Mouse (Mus musculus) lung, embryonic 14.5 days (tissue): Measurements from ENCODE around the gene Ets1. TPM values are rescaled to one million over a fixed set of nuclear protein-coding genes. Genes with fewer than 3 reads are reported as not detected.

Source experiments
- ATAC-seq: fragments of 200-750 bp; cut with Nextera tagmentation; 2 replicates; pipeline ENCODE4 v1.8.0; 2017; ENCODE audit warnings: mild to moderate bottlenecking, moderate TSS enrichment, moderate library complexity; ENCODE audit not compliant: insufficient read depth
- DNase-seq: peaks from one replicate; pipeline ENCODE4 v3.0.0-alpha.2; 2015
- H3K27ac ChIP-seq: fragments of 300-500 bp; sonication (generic); 2 replicates; pipeline ENCODE4 v1.5.1; 2014; ENCODE audit warnings: low read depth, mild to moderate bottlenecking, moderate library complexity
- H3K27me3 ChIP-seq: fragments of 300-500 bp; sonication (generic); 2 replicates; pipeline ENCODE4 v1.6.1; 2014; ENCODE audit warnings: low read length, control low read depth; ENCODE audit not compliant: insufficient read depth
- H3K36me3 ChIP-seq: fragments of 300-500 bp; sonication (generic); 2 replicates; pipeline ENCODE4 v1.6.1; 2014; ENCODE audit warnings: control low read depth; ENCODE audit not compliant: insufficient read depth
- H3K4me1 ChIP-seq: fragments of 300-500 bp; sonication (generic); 2 replicates; pipeline ENCODE4 v1.6.1; 2014; ENCODE audit warnings: antibody characterized with exemption, control low read depth; ENCODE audit not compliant: insufficient read depth
- H3K4me2 ChIP-seq: fragments of 300-500 bp; sonication (generic); 2 replicates; pipeline ENCODE4 v1.6.1; 2014; ENCODE audit warnings: mild to moderate bottlenecking
- H3K4me3 ChIP-seq: fragments of 300-500 bp; sonication (generic); 2 replicates; pipeline ENCODE4 v1.5.1; 2014; ENCODE audit warnings: low read depth, low read length
- H3K9ac ChIP-seq: fragments of 300-500 bp; sonication (generic); 2 replicates; pipeline ENCODE4 v1.6.1; 2014
- H3K9me3 ChIP-seq: fragments of 300-500 bp; sonication (generic); 2 replicates; pipeline ENCODE4 v1.6.1; 2016; ENCODE audit warnings: low read depth, low read length, control low read depth
- CTCF ChIP-seq: IDR thresholded peaks from 2 replicates; pipeline ENCODE4 v1.5.1; 2016; ENCODE audit warnings: antibody characterized with exemption, low read depth
- WGBS: fragments of 180-500 bp; shearing (Covaris S2); extraction: QIAGEN DNeasy Blood & Tissue Kit; methylation state at CpG from one replicate; pipeline ENCODE4 v1.1.7; 2014; 5-methylcytosine and 5-hydroxymethylcytosine counted together
- polyA plus RNA-seq: library from polyadenylated mRNA; unstranded; fragments of >200 nt; fragmentation: Nextera tagmentation; extraction: Ambion mirVana; gene quantifications from 2 replicates; pipeline ENCODE4 v1.2.1, GENCODE M21; 2014

Gene Ets1
- polyA plus RNA-seq, result 79.2 and 87.6 TPM in 2 replicates

- Histone ChIP-seq H3K9ac (peak within 1 kb of the TSS; percentile 27), H3K4me1 (peaks cover 16% of the 10 kb centered on the region), H3K27me3 (no peaks in the 10 kb centered on the region), H3K27ac (no peak within 1 kb of the TSS), H3K36me3 (no peaks in the 10 kb centered on the region), H3K9me3 (no peaks in the 10 kb centered on the region), H3K4me3 (peak within 1 kb of the TSS; percentile 35), H3K4me2 (peak within 1 kb of the TSS; percentile 63)
- no peak for TF ChIP-seq CTCF
- DNase-seq (peak; percentile 76), ATAC-seq (peak; percentile 83)
- WGBS, result 5% methylated on average over 10 of the region's 10 CpGs
These were observed at the start of gene Ets1 for GRCm38 (mm10) chr9:32635627-32636385. Ets1 (plus strand) TSS chr9:32636221.

- no peak overlapping the region for H3K4me2 ChIP-seq
- no peak overlapping the region for H3K27ac ChIP-seq
- H3K4me3 ChIP-seq, result no peak overlapping the region
- ATAC-seq, result peak; percentile 62
- H3K9me3 ChIP-seq, result no peaks in the 10 kb centered on the region
- H3K4me1 ChIP-seq, result 0 out of 2 replicates have a peak, but pooled peaks cover 6% of the 10 kb centered on the region
- no peaks in the 10 kb centered on the region for H3K27me3 ChIP-seq
- WGBS, result 7% methylated on average over 8 of the region's 8 CpGs
- peak; percentile 98 for TF ChIP-seq CTCF
- H3K36me3 ChIP-seq, result no peaks in the 10 kb centered on the region
- H3K9ac ChIP-seq, result no peak overlapping the region
- DNase-seq, result peak; percentile 95
These were observed 46.1 kb upstream of the Ets1 start for GRCm38 (mm10) chr9:32589900-32590299.

GRCm38 (mm10) chr9:32590571-32590970 lies 45.5 kb upstream of the Ets1 start:
- Histone ChIP-seq H3K4me1 (0 out of 2 replicates have a peak, but pooled peaks cover 6% of the 10 kb centered on the region), H3K36me3 (no peaks in the 10 kb centered on the region), H3K4me2 (no peak overlapping the region), H3K27ac (no peak overlapping the region), H3K9me3 (no peaks in the 10 kb centered on the region), H3K27me3 (no peaks in the 10 kb centered on the region), H3K4me3 (no peak overlapping the region), H3K9ac (no peak overlapping the region)
- no peak for TF ChIP-seq CTCF
- no peak for DNase-seq
- WGBS, result 71% methylated on average over 5 of the region's 5 CpGs
- no peak for ATAC-seq

GRCm38 (mm10) chr9:32591732-32592582 lies 44.1 kb upstream of the Ets1 start:
- no peaks in the 10 kb centered on the region for H3K27me3 ChIP-seq
- TF ChIP-seq CTCF, result peak; percentile 95
- WGBS, result 7% methylated on average over 14 of the region's 14 CpGs
- no peaks in the 10 kb centered on the region for H3K36me3 ChIP-seq
- H3K9ac ChIP-seq, result peak overlapping the region; percentile 36; the same call in 1 of the 2 replicates
- peak overlapping the region; percentile 44; the same call in 1 of the 2 replicates for H3K27ac ChIP-seq
- H3K4me1 ChIP-seq, result 0 out of 2 replicates have a peak, but pooled peaks cover 6% of the 10 kb centered on the region
- H3K9me3 ChIP-seq, result no peaks in the 10 kb centered on the region
- peak overlapping the region; percentile 49 for H3K4me2 ChIP-seq
- H3K4me3 ChIP-seq, result no peak overlapping the region
- peak; percentile 77 for ATAC-seq
- DNase-seq, result peak; percentile 94

- no peak overlapping the region for H3K27ac ChIP-seq
- DNase-seq (peak; percentile 44), ATAC-seq (0 out of 2 replicates have a peak, but pooled peaks have one; percentile 22)
- H3K4me1 ChIP-seq, result 0 out of 2 replicates have a peak, but pooled peaks cover 6% of the 10 kb centered on the region
- H3K9me3 ChIP-seq, result no peaks in the 10 kb centered on the region
- H3K27me3 ChIP-seq, result no peaks in the 10 kb centered on the region
- no peak overlapping the region; the same call in 1 of the 2 replicates for H3K9ac ChIP-seq
- H3K4me3 ChIP-seq, result no peak overlapping the region
- H3K36me3 ChIP-seq, result no peaks in the 10 kb centered on the region
- 39% methylated on average over 2 of the region's 2 CpGs for WGBS
- no peak for TF ChIP-seq CTCF
- H3K4me2 ChIP-seq, result no peak overlapping the region
These were observed 43.5 kb upstream of the Ets1 start for GRCm38 (mm10) chr9:32592583-32592890.

- H3K27ac ChIP-seq, result no peak overlapping the region
- no peak for ATAC-seq
- 8% methylated on average over 1 of the region's 1 CpGs for WGBS
These were observed 42.2 kb upstream of the Ets1 start for GRCm38 (mm10) chr9:32593816-32594215.

GRCm38 (mm10) chr9:32594346-32594745 lies 41.7 kb upstream of the Ets1 start:
- no peak for DNase-seq
- no peak overlapping the region for H3K27ac ChIP-seq
- 16% methylated on average over 4 of the region's 4 CpGs for WGBS

More at GRCm38 (mm10) chr9:32593816-32594215, 42.2 kb upstream of the Ets1 start:
- H3K36me3 ChIP-seq, result no peaks in the 10 kb centered on the region
- H3K4me1 ChIP-seq, result 0 out of 2 replicates have a peak, but pooled peaks cover 6% of the 10 kb centered on the region
- no peak for DNase-seq
- no peak overlapping the region for H3K4me3 ChIP-seq
- no peak overlapping the region for H3K9ac ChIP-seq
- H3K27me3 ChIP-seq, result no peaks in the 10 kb centered on the region
- no peak overlapping the region for H3K4me2 ChIP-seq
- TF ChIP-seq CTCF, result no peak
- no peaks in the 10 kb centered on the region for H3K9me3 ChIP-seq

More at GRCm38 (mm10) chr9:32594346-32594745, 41.7 kb upstream of the Ets1 start:
- Histone ChIP-seq H3K4me1 (0 out of 2 replicates have a peak, but pooled peaks cover 6% of the 10 kb centered on the region), H3K9ac (no peak overlapping the region), H3K27me3 (no peaks in the 10 kb centered on the region), H3K4me2 (no peak overlapping the region), H3K4me3 (no peak overlapping the region), H3K9me3 (no peaks in the 10 kb centered on the region), H3K36me3 (no peaks in the 10 kb centered on the region)
- ATAC-seq, result peak; percentile 22; the same call in 1 of the 2 replicates
- TF ChIP-seq CTCF, result no peak
